Mouse (Mus musculus): ENCODE measurements around the gene Slc7a7. TPM values are rescaled to one million over a fixed set of nuclear protein-coding genes. Genes with fewer than 3 reads are reported as not detected.
"Not testable (repeated sequence)": the region's sequence is repeated elsewhere in the genome, so short reads cannot be mapped to it uniquely, and the experiment has no call there.

Slc7a7 gene
- total RNA-seq, 4 experiments from 2014 or later, result 3.8 to 6.4 (median 5.1) TPM

DNA sequence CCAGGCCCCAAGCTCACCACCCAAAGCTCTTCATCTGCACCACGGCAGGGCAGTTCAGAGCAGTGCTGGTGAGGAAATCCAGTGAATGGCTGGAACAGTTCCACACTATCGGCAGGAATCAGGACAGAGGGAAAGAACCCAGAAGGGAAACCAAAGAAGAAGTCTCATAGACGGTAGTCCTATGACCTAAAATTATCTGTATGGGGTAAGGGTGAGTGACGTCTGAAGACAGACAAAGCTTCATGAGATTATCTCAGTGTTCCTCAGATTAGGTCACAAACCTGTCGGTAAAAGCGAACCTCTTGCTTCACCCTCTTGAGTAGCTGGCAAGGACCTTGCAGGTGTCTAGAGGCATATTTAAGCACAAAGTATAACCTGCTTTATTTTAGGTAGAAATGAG is 40.4 kb downstream of the Slc7a7 start:
- DNase-seq (ENCODE audit: low spot score), result no peak

- DNase-seq (ENCODE audit: low spot score), result peak; percentile 37
These were observed 41.7 kb downstream of the Slc7a7 start for GRCm38 (mm10) chr14:54375916-54376315.

GRCm38 (mm10) chr14:54372923-54373322 is 44.7 kb downstream of the Slc7a7 start:
- no peak for DNase-seq (ENCODE audit: low spot score)

DNA sequence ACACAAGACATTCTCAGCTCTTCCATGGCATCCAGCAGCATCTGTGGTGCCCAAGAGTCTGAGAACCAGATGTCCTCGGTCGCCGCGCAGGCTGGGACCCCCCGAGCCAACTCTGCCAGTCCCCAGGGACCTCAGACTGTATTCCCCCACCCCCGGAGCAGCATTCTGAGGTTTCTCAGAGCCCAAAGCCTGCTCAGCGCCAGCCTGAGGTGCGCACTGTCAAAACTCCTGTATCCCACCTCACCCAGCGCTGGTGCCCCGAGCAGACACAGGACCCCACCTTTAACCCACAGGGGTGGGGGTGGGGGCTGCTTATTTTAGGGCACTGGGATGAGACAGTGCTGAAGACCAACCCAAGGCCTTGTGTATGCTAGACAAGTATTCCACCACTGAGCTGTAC is 46.1 kb downstream of the Slc7a7 start:
- DNase-seq (ENCODE audit: low spot score), result no peak

GRCm38 (mm10) chr14:54370595-54370994 is 47.0 kb downstream of the Slc7a7 start:
- no peak for DNase-seq (ENCODE audit: low spot score)

DNA sequence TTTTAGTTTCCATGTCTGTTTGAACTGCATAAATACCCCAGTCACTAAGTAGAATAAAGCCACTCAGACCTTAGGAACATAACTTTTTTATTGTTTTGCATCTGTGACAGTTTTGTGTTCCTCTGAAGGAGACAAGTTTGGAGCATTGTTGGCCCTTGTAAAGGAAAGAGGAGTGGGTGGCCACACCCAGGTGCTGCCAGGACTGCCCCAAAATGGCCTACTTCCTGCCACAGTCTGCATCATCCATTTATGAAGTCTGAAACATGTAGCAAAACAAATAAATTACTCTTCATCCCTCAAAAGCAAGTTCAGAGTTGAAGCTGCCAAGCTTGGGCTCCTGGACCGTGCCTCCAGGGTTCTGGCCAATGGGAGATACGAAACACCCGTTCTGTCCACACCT is 48.2 kb downstream of the Slc7a7 start:
- no peak for DNase-seq (ENCODE audit: low spot score)

DNA sequence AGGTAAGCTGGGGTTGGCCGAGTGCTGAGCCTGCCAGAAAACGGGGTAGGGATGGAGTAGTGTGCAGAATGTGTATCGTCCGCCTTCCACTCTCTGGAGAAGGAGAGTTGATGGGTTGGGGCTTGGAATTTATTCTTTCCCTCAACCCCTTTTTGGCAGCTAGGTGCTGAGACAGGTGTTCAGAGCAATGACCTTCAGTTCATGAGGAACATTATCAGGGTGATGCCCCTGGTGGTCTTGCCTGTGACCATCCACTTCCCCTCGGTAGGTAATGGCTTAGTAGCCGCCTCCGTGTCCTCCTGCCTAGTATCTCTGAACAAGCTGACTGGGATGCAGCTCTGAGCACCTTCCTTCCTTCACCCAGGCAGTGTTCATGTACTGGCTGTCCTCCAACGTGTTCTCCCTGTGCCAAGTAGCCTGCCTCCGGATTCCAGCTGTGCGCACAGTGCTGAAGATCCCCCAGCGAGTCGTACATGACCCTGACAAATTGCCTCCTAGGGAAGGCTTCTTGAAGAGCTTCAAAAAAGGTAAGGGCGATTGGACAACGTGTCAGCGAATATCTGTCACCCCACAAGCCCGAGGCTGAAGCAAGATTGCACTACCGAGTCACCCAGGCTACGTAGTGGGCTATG is 50.0 kb downstream of the Slc7a7 start:
- DNase-seq (ENCODE audit: low spot score), result no peak

GRCm38 (mm10) chr14:54366581-54366980 is 51.0 kb downstream of the Slc7a7 start:
- DNase-seq (ENCODE audit: low spot score), result no peak

- no peak for DNase-seq (ENCODE audit: low spot score)
These were observed 52.4 kb downstream of the Slc7a7 start for GRCm38 (mm10) chr14:54365026-54365645.

- DNase-seq (ENCODE audit: low spot score), result no peak
These were observed 54.4 kb downstream of the Slc7a7 start for GRCm38 (mm10) chr14:54363156-54363555.

GRCm38 (mm10) chr14:54360577-54361340 is 56.8 kb downstream of the Slc7a7 start, which contains the start of gene Oxa1l:
TSS of gene Oxa1l (plus strand) at chr14:54360834.
- DNase-seq (ENCODE audit: low spot score), result peak; percentile 97

GRCm38 (mm10) chr14:54354406-54354805 is 63.2 kb downstream of the Slc7a7 start:
- DNase-seq (ENCODE audit: low spot score), result no peak

GRCm38 (mm10) chr14:54352314-54352713 is 65.3 kb downstream of the Slc7a7 start:
- no peak for DNase-seq (ENCODE audit: low spot score)

- not testable (repeated sequence) for DNase-seq (ENCODE audit: low spot score)
These were observed 66.6 kb downstream of the Slc7a7 start for GRCm38 (mm10) chr14:54350773-54351541.

DNA sequence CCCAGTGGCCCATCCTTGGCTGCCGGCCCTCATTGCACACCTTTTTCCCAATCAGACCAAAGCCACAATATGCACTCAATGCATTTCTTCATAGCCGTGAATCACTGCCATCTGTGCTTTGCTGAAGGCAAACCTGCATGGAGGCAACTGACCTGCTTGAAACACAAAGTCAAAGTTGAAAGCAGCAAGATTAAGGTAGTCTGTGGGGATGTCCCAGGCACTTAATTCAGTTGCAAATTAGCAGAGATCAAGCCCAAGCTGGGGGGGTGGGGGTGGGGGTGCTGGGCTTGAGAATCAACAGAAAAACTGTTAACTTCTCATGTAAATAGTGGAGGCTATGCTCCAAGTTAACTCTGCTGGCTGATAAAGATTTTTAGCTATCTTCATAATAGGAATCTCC is 75.8 kb downstream of the Slc7a7 start:
- not testable (repeated sequence) for DNase-seq (ENCODE audit: low spot score)

DNA sequence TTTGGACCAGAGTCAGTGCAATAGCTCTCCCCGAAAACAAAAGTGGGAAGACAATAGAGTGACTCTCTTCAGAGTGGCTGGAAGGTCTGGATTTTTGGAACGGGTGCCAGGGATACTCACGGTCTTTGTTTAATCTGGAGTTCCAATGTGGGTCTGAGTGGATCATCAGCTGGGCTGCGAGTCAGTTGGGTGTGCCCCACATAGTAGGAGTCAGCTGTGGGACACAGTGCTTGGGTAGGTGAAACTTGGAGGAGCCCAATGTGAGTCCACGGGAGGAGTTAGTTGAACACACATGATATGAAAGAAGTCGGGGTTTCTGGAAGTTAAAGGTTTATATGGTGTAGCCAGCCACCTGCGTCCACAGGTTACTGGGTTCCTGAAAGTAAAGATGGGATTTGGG is 76.7 kb downstream of the Slc7a7 start:
- DNase-seq (ENCODE audit: low spot score), result no peak

- DNase-seq (ENCODE audit: low spot score), result peak; percentile 6
These were observed 84.0 kb downstream of the Slc7a7 start for GRCm38 (mm10) chr14:54333452-54334189.

GRCm38 (mm10) chr14:54332176-54333074 is 85.2 kb downstream of the Slc7a7 start:
- DNase-seq (ENCODE audit: low spot score), result no peak

DNA sequence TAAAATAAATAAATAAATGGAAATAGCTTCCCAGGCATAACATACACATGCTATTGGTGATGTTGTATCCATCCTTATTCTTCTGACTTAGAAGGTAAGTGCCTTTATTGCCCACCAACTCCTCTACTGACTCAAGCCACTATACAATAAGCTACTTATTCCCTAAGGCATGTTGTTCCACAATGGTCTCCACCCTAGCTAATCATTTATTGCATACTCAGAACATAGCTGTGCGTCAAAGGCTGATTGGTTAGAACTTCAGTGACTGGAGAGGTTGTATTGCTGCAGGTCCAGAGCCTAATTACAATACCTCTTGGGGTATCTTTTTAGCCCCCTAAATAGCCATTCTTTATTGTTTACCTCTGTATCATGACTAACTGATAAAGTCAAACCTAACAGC is 86.4 kb downstream of the Slc7a7 start:
- no peak for DNase-seq (ENCODE audit: low spot score)

- no peak for DNase-seq (ENCODE audit: low spot score)
These were observed 88.4 kb downstream of the Slc7a7 start for GRCm38 (mm10) chr14:54329201-54329600.

Measured in heart, adult 8-10 months (tissue).